Mouse (Mus musculus) left cerebral cortex, adult 11 months (tissue): Measurements from ENCODE around the gene Gltpd2.

ENCODE experiments used
- DNase-seq: peaks from one replicate; pipeline ENCODE4 v3.0.0; 2022; ENCODE audit warnings: low spot score

Gene Gltpd2

GRCm38 (mm10) chr11:70563470-70564275, 44.7 kb downstream of the Gltpd2 start:
- no peak for DNase-seq

- no peak for DNase-seq
These were observed 45.4 kb downstream of the Gltpd2 start for GRCm38 (mm10) chr11:70564276-70564873.

GRCm38 (mm10) chr11:70566586-70566985, 47.6 kb downstream of the Gltpd2 start:
- no peak for DNase-seq
